Mouse (Mus musculus) heart, adult 18-20 months (tissue): Measurements from ENCODE around the gene Lap3. TPM values are rescaled to one million over a fixed set of nuclear protein-coding genes. Genes with fewer than 3 reads are reported as not detected.

Source experiments
- DNase-seq, 2 experiments: peaks; one replicate each; pipeline ENCODE4 v3.0.0; 2021 to 2022; ENCODE audit warnings: mixed read lengths in 1 of 2
- long read RNA-seq, 2 experiments: library from polyadenylated mRNA; stranded (forward); transcript quantifications; one replicate each; pipeline ENCODE4 v2.0.0; 2021
- total RNA-seq, 2 experiments: library from RNA; stranded (reverse); gene quantifications; 2 replicates each; pipeline ENCODE4 v1.2.3; 2021

The Lap3 gene
- total RNA-seq, result 100 to 1,000 TPM; 115 to 134 TPM
- long read RNA-seq, experiment 1, transcript Lap3-201 (13 exons, 2,267 nt), result major isoform, 87 of 101 reads
- long read RNA-seq, experiment 1, partial matches to known transcripts, result 7 of 101 reads
- long read RNA-seq, experiment 1, other reads (novel, unspliced or antisense), result 7 of 101 reads
- long read RNA-seq, experiment 2, transcript Lap3-201 (13 exons, 2,267 nt), result major isoform, 43 of 50 reads
- long read RNA-seq, experiment 2, partial matches to known transcripts, result 5 of 50 reads
- long read RNA-seq, experiment 2, other reads (novel, unspliced or antisense), result 2 of 50 reads

GRCm38 (mm10) chr5:45493191-45494092, at the start of gene Lap3:
Gene Lap3, plus strand, starts transcription at chr5:45493374.
- DNase-seq, result peak; percentile 99

DNA sequence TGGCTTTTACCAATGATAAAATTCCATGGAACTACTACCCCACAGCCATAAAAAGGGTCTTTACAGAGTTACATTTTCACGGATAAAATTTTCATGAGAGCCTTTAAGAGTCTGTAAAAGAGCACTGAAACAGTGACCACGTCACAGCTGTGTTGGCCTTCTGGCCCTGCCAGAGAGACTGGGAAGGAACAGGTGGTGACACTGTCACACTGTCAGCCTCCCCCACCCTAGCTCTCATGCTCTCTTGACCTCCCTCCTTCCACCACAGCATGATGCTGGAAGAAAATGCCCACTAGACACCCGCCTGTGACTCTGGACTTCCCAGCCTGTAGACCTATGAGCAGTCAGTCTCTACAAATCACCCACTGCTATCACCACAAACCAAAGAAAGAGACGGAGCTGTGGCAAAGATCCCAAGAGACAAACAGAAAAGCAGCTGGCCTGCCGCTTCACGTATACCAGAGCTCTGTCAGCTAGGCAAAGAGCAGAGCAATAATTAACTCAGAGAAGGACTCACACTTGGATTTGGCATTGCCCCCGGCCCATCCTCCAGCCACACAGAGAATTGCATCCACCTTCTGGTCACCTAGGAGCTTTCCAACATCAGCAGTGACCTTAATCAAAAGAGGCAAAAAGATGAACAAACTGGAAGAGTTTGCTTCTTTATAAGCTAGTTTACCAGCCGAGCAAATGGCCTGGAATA, 48.9 kb upstream of the Lap3 start:
- DNase-seq, result no peak

- no peak for DNase-seq
Observed at GRCm38 (mm10) chr5:45448676-45449075, 44.5 kb upstream of the Lap3 start.

DNA sequence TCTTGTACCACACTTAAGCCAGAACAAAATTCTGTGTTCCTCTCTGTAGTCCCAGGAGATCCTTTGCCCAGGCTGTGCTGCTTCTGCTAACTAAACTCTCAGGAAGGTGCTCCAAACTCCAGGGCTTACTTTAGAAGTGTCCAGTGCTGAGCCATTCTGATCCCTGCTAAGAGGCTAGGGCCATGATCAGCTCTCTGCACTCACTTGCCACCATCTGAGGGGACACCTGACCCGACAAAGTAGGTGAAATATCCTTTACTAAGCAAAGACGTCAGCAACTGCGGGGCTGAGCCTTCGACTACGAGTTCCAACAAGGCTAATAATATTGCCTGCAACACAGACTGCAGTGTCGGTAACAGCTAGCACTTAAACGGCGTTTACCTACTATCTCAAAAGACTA, 44.0 kb upstream of the Lap3 start:
- peak in 1 of 2 experiments; percentile 14 for DNase-seq

- peak; percentile 97 to 98 for DNase-seq
Observed at GRCm38 (mm10) chr5:45449831-45450716, 43.1 kb upstream of the Lap3 start, which contains the start of gene Qdpr. Gene Qdpr, minus strand, starts transcription at chr5:45450236.

GRCm38 (mm10) chr5:45453451-45453850, 39.7 kb upstream of the Lap3 start, which contains the start of gene Clrn2:
Gene Clrn2, plus strand, starts transcription at chr5:45453751.
- no peak for DNase-seq

DNA sequence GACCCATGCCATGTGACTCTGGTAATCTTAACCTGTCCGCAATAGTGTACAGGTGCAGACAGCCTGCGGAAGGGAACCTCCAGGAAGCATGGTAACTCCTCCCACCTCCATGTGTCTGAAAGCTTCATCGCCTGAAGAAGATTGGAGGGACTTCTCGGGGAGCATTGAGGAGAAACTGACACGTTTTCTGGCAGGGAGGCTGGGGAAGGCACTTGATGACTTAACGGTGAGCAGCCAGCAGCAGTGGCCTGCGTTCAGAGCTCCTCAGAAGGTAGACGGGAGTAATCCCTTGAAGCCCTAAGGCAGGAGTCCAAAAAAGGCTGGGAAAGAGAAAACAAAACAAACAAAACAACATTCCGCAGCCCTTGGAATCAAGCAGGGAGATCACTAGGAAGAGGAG, 38.7 kb upstream of the Lap3 start:
- no peak for DNase-seq

- DNase-seq, result no peak
Observed at GRCm38 (mm10) chr5:45472880-45473450, 20.2 kb upstream of the Lap3 start.

GRCm38 (mm10) chr5:45473521-45473920, 19.7 kb upstream of the Lap3 start:
- DNase-seq, result no peak

DNA sequence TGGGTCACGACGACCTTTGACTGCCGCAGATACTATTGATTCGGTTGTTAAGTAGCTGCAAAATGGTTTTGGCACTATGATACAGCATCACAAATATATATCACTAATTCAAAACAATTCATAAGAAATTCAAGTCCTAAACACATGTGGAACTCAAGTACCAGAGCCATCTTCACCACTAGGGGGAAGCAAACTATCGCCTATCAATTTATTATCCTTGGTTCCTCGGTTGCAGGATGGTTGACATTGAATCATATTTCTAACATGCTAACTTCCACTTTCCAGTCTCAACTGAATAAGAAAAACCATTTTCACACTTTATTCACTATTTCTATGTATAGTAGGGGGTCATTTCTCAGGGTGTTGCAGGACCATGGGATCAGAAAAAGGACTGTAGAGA, 19.0 kb upstream of the Lap3 start:
- peak; percentile 33 to 73 for DNase-seq

GRCm38 (mm10) chr5:45474758-45475157, 18.4 kb upstream of the Lap3 start:
- DNase-seq, result no peak

DNA sequence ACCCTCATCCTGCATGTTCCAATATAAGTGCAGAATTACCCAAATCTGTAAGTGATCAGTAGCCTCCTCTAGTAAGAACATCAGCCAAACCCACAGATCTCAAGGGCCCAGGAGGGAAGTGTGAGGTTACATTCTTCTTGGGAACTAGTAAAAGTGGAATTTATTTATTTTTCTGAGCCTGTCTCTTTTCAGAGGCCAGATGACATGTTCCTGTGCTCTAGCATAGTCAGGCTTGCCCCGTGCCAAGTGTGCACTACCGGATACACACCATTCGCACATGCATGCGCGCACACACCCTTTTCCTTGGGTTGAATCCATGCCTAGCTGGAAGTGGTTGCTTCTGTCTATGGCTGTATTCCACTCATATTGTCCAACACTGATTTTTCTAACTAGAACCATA, 17.4 kb upstream of the Lap3 start:
- no peak for DNase-seq

- DNase-seq, result no peak
Observed at GRCm38 (mm10) chr5:45476288-45476687, 16.9 kb upstream of the Lap3 start.

DNA sequence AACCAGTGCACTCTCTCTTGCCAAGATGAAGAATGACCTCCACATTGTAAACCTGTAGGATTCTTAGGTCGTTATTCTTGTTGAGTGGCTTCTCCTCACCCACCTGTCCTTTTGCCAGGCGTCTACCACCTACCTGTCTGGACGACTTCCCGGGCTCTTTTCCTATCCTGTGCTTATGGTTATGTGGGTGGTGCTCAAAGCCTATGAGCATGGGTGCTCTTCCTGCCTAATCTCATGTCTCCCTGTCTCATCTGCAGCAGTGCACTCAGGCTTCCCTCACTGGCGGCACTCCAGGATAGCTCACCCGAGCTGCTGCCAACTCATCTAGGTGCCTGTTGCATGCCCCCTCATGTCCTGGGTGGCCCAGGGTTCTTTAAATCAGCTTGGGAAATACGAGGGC, 15.6 kb upstream of the Lap3 start:
- no peak for DNase-seq

GRCm38 (mm10) chr5:45480066-45480465, 13.1 kb upstream of the Lap3 start:
- no peak for DNase-seq

GRCm38 (mm10) chr5:45481125-45481524, 12.0 kb upstream of the Lap3 start:
- no peak for DNase-seq

DNA sequence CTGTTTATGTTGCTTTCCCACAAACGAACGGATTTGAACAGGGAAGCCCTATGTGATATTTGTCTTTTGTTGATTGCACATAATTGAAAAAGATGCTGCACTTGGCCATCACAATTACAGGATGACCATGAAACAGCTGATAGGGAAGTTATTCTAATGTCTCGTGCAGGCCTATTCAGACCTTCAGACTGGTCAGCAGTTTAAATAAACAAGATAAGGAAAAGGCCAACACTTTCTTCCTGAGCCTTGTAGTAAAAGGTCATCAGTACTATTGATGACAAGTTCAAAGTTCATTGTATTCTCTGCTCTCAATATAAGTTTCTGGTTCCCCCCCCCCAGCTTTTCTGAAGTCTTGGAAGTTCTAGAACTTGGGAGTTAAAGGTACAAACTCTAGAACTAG, 10.6 kb upstream of the Lap3 start:
- DNase-seq, result no peak

- DNase-seq, result no peak
Observed at GRCm38 (mm10) chr5:45483654-45484053, 9.5 kb upstream of the Lap3 start.

DNA sequence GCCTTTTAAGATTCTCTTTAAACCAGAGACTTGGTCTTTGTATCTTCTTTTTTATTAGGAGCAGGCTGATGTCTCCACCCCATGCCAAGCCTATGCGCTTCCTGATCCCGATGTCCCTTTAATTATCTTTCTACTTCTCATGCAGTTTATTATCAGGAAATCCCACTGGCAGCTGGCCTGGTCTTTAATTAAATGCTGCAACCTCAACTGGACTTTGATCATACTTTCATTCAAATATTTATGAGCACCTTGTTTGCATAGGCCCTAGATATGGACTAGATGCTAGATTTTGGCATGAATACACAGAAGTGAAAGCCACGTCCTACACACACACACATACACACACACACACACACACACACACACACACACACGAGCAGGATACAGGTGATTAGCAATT, 1.4 kb upstream of the Lap3 start:
- no peak for DNase-seq

- peak; percentile 29 for DNase-seq
Observed at GRCm38 (mm10) chr5:45494093-45494755, 1.1 kb downstream of the Lap3 start.
